Mouse (Mus musculus): Measurements from ENCODE around the gene Cherp.

- TF ChIP-seq EP300 (IDR thresholded peaks at IDR 0.05; ENCODE audit: insufficient read depth, low read depth, low read length): no peak
- TF ChIP-seq POLR2A (IDR thresholded peaks at IDR 0.05; ENCODE audit: insufficient read depth, low read depth, low read length): no peak
- no peak for TF ChIP-seq CTCF (IDR thresholded peaks at IDR 0.05)
These were observed 16.9 kb upstream of the Cherp start, which contains the start of gene Slc35e1 for GRCm38 (mm10) chr8:72491680-72492621.

Data from heart, adult 2 months (tissue).